Mouse (Mus musculus): ENCODE data around the gene Msmp.
"Not testable (repeated sequence)": the region's sequence is repeated elsewhere in the genome, so short reads cannot be mapped to it uniquely, and the experiment has no call there.

Gene Msmp

GRCm38 (mm10) chr4:43562769-43563600 is 21.3 kb downstream of the Msmp start:
- DNase-seq (ENCODE audit: inconsistent age in 2 of 2, low spot score in 1 of 2): peak; percentile 48 to 72

GRCm38 (mm10) chr4:43561997-43562768 is 22.1 kb downstream of the Msmp start, which contains the start of the genes Creb3 and Tln1:
Creb3 (plus strand) TSS chr4:43562332.
Tln1 (minus strand) TSS chr4:43562691.
- DNase-seq (ENCODE audit: inconsistent age in 2 of 2, low spot score in 1 of 2): peak; percentile 97 to 99

- DNase-seq (ENCODE audit: inconsistent age in 2 of 2, low spot score in 1 of 2): no peak
Observed at GRCm38 (mm10) chr4:43561436-43561996, 22.8 kb downstream of the Msmp start.

GRCm38 (mm10) chr4:43560976-43561375 is 23.3 kb downstream of the Msmp start:
- peak in 1 of 2 experiments; percentile 73 for DNase-seq (ENCODE audit: inconsistent age in 2 of 2, low spot score in 1 of 2)

GRCm38 (mm10) chr4:43560243-43560611 is 24.1 kb downstream of the Msmp start:
- peak; percentile 77 to 87 for DNase-seq (ENCODE audit: inconsistent age in 2 of 2, low spot score in 1 of 2)

GRCm38 (mm10) chr4:43559519-43560242 is 24.6 kb downstream of the Msmp start:
- peak in 1 of 2 experiments; percentile 78 for DNase-seq (ENCODE audit: inconsistent age in 2 of 2, low spot score in 1 of 2)

GRCm38 (mm10) chr4:43558631-43559356 is 25.5 kb downstream of the Msmp start:
- DNase-seq (ENCODE audit: inconsistent age in 2 of 2, low spot score in 1 of 2): peak; percentile 87 to 94

GRCm38 (mm10) chr4:43558028-43558630 is 26.2 kb downstream of the Msmp start:
- DNase-seq (ENCODE audit: inconsistent age in 2 of 2, low spot score in 1 of 2): peak; percentile 50 to 81

GRCm38 (mm10) chr4:43555926-43556325 is 28.4 kb downstream of the Msmp start:
- DNase-seq (ENCODE audit: inconsistent age in 2 of 2, low spot score in 1 of 2): no peak

GRCm38 (mm10) chr4:43553891-43554290 is 30.4 kb downstream of the Msmp start:
- DNase-seq (ENCODE audit: inconsistent age in 2 of 2, low spot score in 1 of 2): no peak

GRCm38 (mm10) chr4:43552437-43552836 is 31.9 kb downstream of the Msmp start:
- no peak for DNase-seq (ENCODE audit: inconsistent age in 2 of 2, low spot score in 1 of 2)

GRCm38 (mm10) chr4:43551854-43552253 is 32.4 kb downstream of the Msmp start:
- not testable (repeated sequence) for DNase-seq (ENCODE audit: inconsistent age in 2 of 2, low spot score in 1 of 2)

- DNase-seq (ENCODE audit: inconsistent age in 2 of 2, low spot score in 1 of 2): no peak
Observed at GRCm38 (mm10) chr4:43549055-43549454, 35.2 kb downstream of the Msmp start.

GRCm38 (mm10) chr4:43547160-43547559 is 37.1 kb downstream of the Msmp start:
- DNase-seq (ENCODE audit: inconsistent age in 2 of 2, low spot score in 1 of 2): no peak

GRCm38 (mm10) chr4:43546375-43547047 is 37.8 kb downstream of the Msmp start:
- peak; percentile 82 to 91 for DNase-seq (ENCODE audit: inconsistent age in 2 of 2, low spot score in 1 of 2)

GRCm38 (mm10) chr4:43542044-43542443 is 42.2 kb downstream of the Msmp start:
- no peak for DNase-seq (ENCODE audit: inconsistent age in 2 of 2, low spot score in 1 of 2)

GRCm38 (mm10) chr4:43536031-43536430 is 48.3 kb downstream of the Msmp start:
- DNase-seq (ENCODE audit: inconsistent age in 2 of 2, low spot score in 1 of 2): peak in 1 of 2 experiments; percentile 69

- DNase-seq (ENCODE audit: inconsistent age in 2 of 2, low spot score in 1 of 2): peak in 1 of 2 experiments; percentile 75
Observed at GRCm38 (mm10) chr4:43535628-43536027, 48.7 kb downstream of the Msmp start.

GRCm38 (mm10) chr4:43533270-43533669 is 51.0 kb downstream of the Msmp start:
- DNase-seq (ENCODE audit: inconsistent age in 2 of 2, low spot score in 1 of 2): peak; percentile 90 to 94

Measured in adrenal gland, adult (tissue).